Mouse (Mus musculus) liver, embryonic 16.5 days (tissue): ENCODE measurements around the gene Phb2. TPM values are rescaled to one million over a fixed set of nuclear protein-coding genes. Genes with fewer than 3 reads are reported as not detected.

Experiments used
- ATAC-seq: fragments of 200-750 bp; cut with Nextera tagmentation; 2 replicates; pipeline ENCODE4 v1.8.0; 2017; ENCODE audit warnings: low read depth, mild to moderate bottlenecking, moderate number of reproducible peaks, moderate library complexity
- H3K27ac ChIP-seq: fragments of 300-500 bp; sonication (generic); 2 replicates; pipeline ENCODE4 v1.5.1; 2014; ENCODE audit warnings: mild to moderate bottlenecking, low read length
- H3K27me3 ChIP-seq: fragments of 300-500 bp; sonication (generic); 2 replicates; pipeline ENCODE4 v1.6.1; 2014; ENCODE audit warnings: low read depth, low read length, mixed read lengths; ENCODE audit not compliant: control insufficient read depth, insufficient read depth
- H3K36me3 ChIP-seq: fragments of 300-500 bp; sonication (generic); 2 replicates; pipeline ENCODE4 v1.6.1; 2014; ENCODE audit warnings: mild to moderate bottlenecking; ENCODE audit not compliant: control insufficient read depth, insufficient read depth
- H3K4me1 ChIP-seq: fragments of 300-500 bp; sonication (generic); 2 replicates; pipeline ENCODE4 v1.6.1; 2014; ENCODE audit warnings: low read depth, low read length, mixed read lengths; ENCODE audit not compliant: control insufficient read depth
- H3K4me2 ChIP-seq: fragments of 300-500 bp; sonication (generic); 2 replicates; pipeline ENCODE4 v1.6.1; 2014; ENCODE audit warnings: low read depth, low read length, mixed read lengths
- H3K4me3 ChIP-seq: fragments of 300-500 bp; sonication (generic); 2 replicates; pipeline ENCODE4 v1.5.1; 2014; ENCODE audit warnings: low read depth, mild to moderate bottlenecking, low read length
- H3K9ac ChIP-seq: fragments of 300-500 bp; sonication (generic); 2 replicates; pipeline ENCODE4 v1.6.1; 2014; ENCODE audit warnings: low read depth, low read length
- H3K9me3 ChIP-seq: fragments of 300-500 bp; sonication (generic); replicated peaks from 2 replicates; pipeline ENCODE4 v1.6.1; 2016; ENCODE audit warnings: low read length; ENCODE audit not compliant: control insufficient read depth
- WGBS: fragments of 180-500 bp; shearing (Covaris S2); extraction: QIAGEN DNeasy Blood & Tissue Kit; methylation state at CpG from one replicate; pipeline ENCODE4 v1.1.7; 2014; ENCODE audit not compliant: insufficient replicate concordance; 5-methylcytosine and 5-hydroxymethylcytosine counted together
- polyA plus RNA-seq: library from polyadenylated mRNA; unstranded; fragments of >200 nt; fragmentation: Nextera tagmentation; extraction: Ambion mirVana; gene quantifications from 2 replicates; pipeline ENCODE4 v1.2.1, GENCODE M21; 2015

Phb2 gene
- polyA plus RNA-seq, 1 experiment from 2014 or later, result 206 TPM

GRCm38 (mm10) chr6:124740888-124741761 is 29.0 kb downstream of the Phb2 start, which contains the start of gene Grcc10:
Gene Grcc10, minus strand, starts transcription at chr6:124741374.
- no peaks in the 10 kb centered on the region for H3K27me3 ChIP-seq
- peak within 1 kb of the TSS; percentile 70 for H3K4me3 ChIP-seq
- WGBS, result under 1% methylated on average over 41 of the region's 41 CpGs
- H3K27ac ChIP-seq, result peak within 1 kb of the TSS; percentile 96
- H3K4me2 ChIP-seq, result peak within 1 kb of the TSS; percentile 95
- peak within 1 kb of the TSS; percentile 75 for H3K9ac ChIP-seq
- peak; percentile 62 for ATAC-seq
- H3K9me3 ChIP-seq, result no peaks in the 10 kb centered on the region
- H3K36me3 ChIP-seq, result no peaks in the 10 kb centered on the region
- peaks cover 39% of the 10 kb centered on the region for H3K4me1 ChIP-seq

GRCm38 (mm10) chr6:124741842-124742241 is 29.7 kb downstream of the Phb2 start:
- H3K36me3 ChIP-seq, result no peaks in the 10 kb centered on the region
- no peaks in the 10 kb centered on the region for H3K27me3 ChIP-seq
- no peaks in the 10 kb centered on the region for H3K9me3 ChIP-seq
- H3K27ac ChIP-seq, result peak overlapping the region; percentile 96
- peak overlapping the region; percentile 95 for H3K4me2 ChIP-seq
- H3K4me3 ChIP-seq, result peak overlapping the region; percentile 70
- peak overlapping the region; percentile 75 for H3K9ac ChIP-seq
- peaks cover 45% of the 10 kb centered on the region for H3K4me1 ChIP-seq
- ATAC-seq, result no peak
- WGBS, result 82% methylated on average over 3 of the region's 3 CpGs

GRCm38 (mm10) chr6:124742839-124743514 is 30.8 kb downstream of the Phb2 start:
- no peaks in the 10 kb centered on the region for H3K27me3 ChIP-seq
- no peak overlapping the region for H3K9ac ChIP-seq
- no peak for ATAC-seq
- H3K4me1 ChIP-seq, result peaks cover 45% of the 10 kb centered on the region
- H3K4me2 ChIP-seq, result no peak overlapping the region
- H3K4me3 ChIP-seq, result no peak overlapping the region
- 80% methylated on average over 15 of the region's 15 CpGs for WGBS
- no peaks in the 10 kb centered on the region for H3K36me3 ChIP-seq
- H3K27ac ChIP-seq, result no peak overlapping the region
- no peaks in the 10 kb centered on the region for H3K9me3 ChIP-seq

GRCm38 (mm10) chr6:124743647-124744046 is 31.5 kb downstream of the Phb2 start:
- H3K4me3 ChIP-seq, result no peak overlapping the region
- WGBS, result 80% methylated on average over 8 of the region's 8 CpGs
- H3K9ac ChIP-seq, result no peak overlapping the region
- no peaks in the 10 kb centered on the region for H3K9me3 ChIP-seq
- peaks cover 41% of the 10 kb centered on the region for H3K4me1 ChIP-seq
- H3K4me2 ChIP-seq, result no peak overlapping the region
- H3K27me3 ChIP-seq, result no peaks in the 10 kb centered on the region
- H3K36me3 ChIP-seq, result no peaks in the 10 kb centered on the region
- no peak overlapping the region for H3K27ac ChIP-seq
- no peak for ATAC-seq

GRCm38 (mm10) chr6:124744755-124745321 is 32.7 kb downstream of the Phb2 start:
- 0 out of 2 replicates have a peak overlapping the region, but pooled peaks have one; percentile 10 for H3K27ac ChIP-seq
- H3K4me1 ChIP-seq, result peaks cover 29% of the 10 kb centered on the region
- peak overlapping the region; percentile 35; the same call in 1 of the 2 replicates for H3K9ac ChIP-seq
- no peaks in the 10 kb centered on the region for H3K36me3 ChIP-seq
- H3K9me3 ChIP-seq, result no peaks in the 10 kb centered on the region
- no peak for ATAC-seq
- no peaks in the 10 kb centered on the region for H3K27me3 ChIP-seq
- peak overlapping the region; percentile 100 for H3K4me2 ChIP-seq
- peak overlapping the region; percentile 74 for H3K4me3 ChIP-seq
- WGBS, result 75% methylated on average over 26 of the region's 26 CpGs

GRCm38 (mm10) chr6:124745490-124746295 is 33.6 kb downstream of the Phb2 start:
- Histone ChIP-seq H3K27ac (peak overlapping the region; percentile 85), H3K36me3 (no peaks in the 10 kb centered on the region), H3K27me3 (no peaks in the 10 kb centered on the region), H3K4me1 (peaks cover 21% of the 10 kb centered on the region), H3K9ac (peak overlapping the region; percentile 96), H3K9me3 (no peaks in the 10 kb centered on the region), H3K4me2 (peak overlapping the region; percentile 100), H3K4me3 (peak overlapping the region; percentile 74)
- WGBS, result under 1% methylated on average over 84 of the region's 85 CpGs
- peak; percentile 83 for ATAC-seq

GRCm38 (mm10) chr6:124746296-124746605 is 34.1 kb downstream of the Phb2 start:
- no peak for ATAC-seq
- H3K36me3 ChIP-seq, result no peaks in the 10 kb centered on the region
- H3K9me3 ChIP-seq, result no peaks in the 10 kb centered on the region
- H3K9ac ChIP-seq, result peak overlapping the region; percentile 96
- H3K4me2 ChIP-seq, result peak overlapping the region; percentile 100
- H3K4me3 ChIP-seq, result peak overlapping the region; percentile 74
- H3K4me1 ChIP-seq, result peaks cover 21% of the 10 kb centered on the region
- H3K27me3 ChIP-seq, result no peaks in the 10 kb centered on the region
- WGBS, result 24% methylated on average over 8 of the region's 8 CpGs
- peak overlapping the region; percentile 85 for H3K27ac ChIP-seq
